Mouse (Mus musculus) embryonic fibroblast, embryonic 13.5 days (primary cell): ENCODE measurements around the gene Ckap4.

Source experiments
- CTCF ChIP-seq: IDR thresholded peaks from 2 replicates; pipeline ENCODE4 v1.5.1; 2011; ENCODE audit warnings: mild to moderate bottlenecking, control low read depth, low read length, moderate library complexity, borderline replicate concordance; ENCODE audit not compliant: insufficient read depth
- POLR2A ChIP-seq: IDR thresholded peaks from 2 replicates; pipeline ENCODE4 v1.6.1; 2011; ENCODE audit warnings: low read depth, mild to moderate bottlenecking, control low read depth, low read length, moderate library complexity

DNA sequence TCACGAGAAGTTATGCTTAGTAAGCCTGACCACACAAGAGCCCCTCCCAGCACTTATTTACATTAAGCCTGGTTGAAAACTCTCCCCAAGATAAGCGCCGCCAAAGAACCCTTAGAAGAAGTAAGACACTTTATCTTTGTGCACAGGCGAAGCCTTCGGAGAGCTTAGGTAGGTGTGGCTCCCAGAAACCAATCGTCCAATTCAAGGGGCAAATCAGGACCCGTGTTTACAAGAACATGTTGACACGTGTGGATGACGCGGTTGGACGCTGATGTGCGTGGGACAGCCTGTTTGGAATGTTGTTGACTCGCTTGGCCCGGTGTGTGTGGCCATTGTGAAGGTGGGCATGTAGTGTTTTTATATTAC, 42.1 kb upstream of the Ckap4 start:
- TF ChIP-seq POLR2A, result no peak
- no peak for TF ChIP-seq CTCF
